Mouse (Mus musculus): ENCODE measurements at regions not wholly inside any gene's neighbourhood (a gene's known extent, or its start where the extent isn't known, plus 50 kb on each side); places are given as distances from the start of the nearest gene placed in this dataset.

DNA sequence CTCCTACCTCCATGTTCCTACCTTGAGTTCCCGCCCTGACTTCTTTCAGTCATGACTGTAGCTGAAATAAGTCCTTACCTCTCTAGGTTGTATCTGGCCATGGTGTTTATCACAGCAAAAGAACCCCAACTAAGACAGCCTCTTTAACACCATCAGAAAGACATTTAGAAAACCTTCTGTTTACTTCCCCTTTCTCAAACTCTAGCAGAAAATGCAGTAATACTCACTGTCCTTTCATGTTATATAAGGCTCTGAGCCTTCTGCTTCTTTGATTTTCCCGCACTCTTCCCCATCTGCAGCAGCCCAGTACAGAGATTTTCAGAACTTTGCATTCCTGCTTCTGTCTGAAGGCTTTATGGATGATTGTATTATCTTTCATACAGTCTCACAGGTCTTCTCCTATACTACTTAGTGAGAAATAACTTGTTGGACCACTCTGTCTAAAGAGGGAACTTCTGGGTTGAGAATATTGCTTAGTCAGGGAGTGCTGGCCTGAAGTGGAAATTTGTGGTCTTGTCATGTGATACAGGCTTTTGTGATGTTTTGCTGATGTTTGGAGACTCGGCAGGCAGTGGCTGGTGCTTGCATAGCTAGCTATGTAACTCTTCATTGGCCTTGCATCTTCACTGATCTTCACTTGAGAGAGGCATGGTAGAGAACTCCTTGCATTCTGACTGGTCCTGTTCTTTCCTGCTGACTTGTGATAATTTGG lies 197.9 kb upstream of the Mki67 start:
- H3K36me3 ChIP-seq, result no peaks in the 10 kb centered on the region

DNA sequence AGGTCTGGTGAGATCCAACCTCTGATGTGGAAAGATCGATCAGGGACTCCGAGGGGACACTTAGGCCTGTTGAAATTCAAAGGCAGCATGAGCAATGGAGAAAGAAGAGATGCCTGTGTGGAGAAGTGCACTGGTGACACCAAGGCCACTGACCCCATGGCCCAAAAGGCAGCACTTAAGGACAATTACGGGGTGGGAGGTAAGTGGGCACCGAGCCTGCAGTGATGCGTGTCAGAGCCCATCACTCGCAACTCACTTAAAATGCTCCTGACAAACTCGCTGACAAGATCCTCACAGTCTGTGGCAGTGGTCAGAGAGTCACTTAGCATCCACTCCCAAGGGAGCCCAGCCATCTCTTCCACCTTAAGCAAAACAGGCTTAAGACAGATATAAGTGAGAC lies 207.7 kb upstream of the Mki67 start:
- WGBS, result 41% methylated on average over 7 of the region's 7 CpGs

More for the DNA sequence above, 197.9 kb upstream of the Mki67 start:
- DNase-seq (ENCODE audit: low spot score), result no peak
- Histone ChIP-seq H3K4me1 (no peaks in the 10 kb centered on the region), H3K4me3 (no peak overlapping the region), H3K27me3 (ENCODE audit: insufficient read depth, poor library complexity, severe bottlenecking) (no peaks in the 10 kb centered on the region), H3K27ac (no peak overlapping the region), H3K9me3 (no peaks in the 10 kb centered on the region)
- 87% methylated on average over 3 of the region's 3 CpGs for WGBS

DNA sequence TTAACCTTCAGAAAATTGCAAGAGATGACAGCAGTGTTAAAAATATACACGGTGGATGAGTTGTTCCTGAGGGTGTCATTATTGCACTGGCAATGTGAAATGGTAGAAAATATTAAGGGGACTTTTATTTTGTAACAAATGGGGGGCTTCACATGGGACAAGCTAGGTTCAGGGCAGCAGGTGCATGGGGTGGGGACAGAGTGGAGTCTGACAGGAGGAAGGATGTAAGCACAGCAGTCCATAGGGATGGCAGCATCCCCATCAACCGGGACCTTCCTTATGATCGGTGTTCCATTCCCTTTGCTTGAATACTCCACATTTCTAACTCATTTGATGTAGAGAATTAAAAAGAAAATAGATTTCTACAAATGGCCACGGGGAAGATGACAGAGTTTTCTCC lies 208.5 kb upstream of the Mki67 start:
- Histone ChIP-seq H3K4me3 (no peak overlapping the region), H3K27ac (no peak overlapping the region), H3K27me3 (ENCODE audit: insufficient read depth, poor library complexity, severe bottlenecking) (peaks cover 18% of the 10 kb centered on the region; the same call in 1 of the 2 replicates), H3K36me3 (no peaks in the 10 kb centered on the region), H3K4me1 (peaks cover 9% of the 10 kb centered on the region), H3K9me3 (no peaks in the 10 kb centered on the region)
- DNase-seq (ENCODE audit: low spot score), result peak; percentile 53
- WGBS, result 83% methylated on average over 4 of the region's 4 CpGs

More for the DNA sequence above, 207.7 kb upstream of the Mki67 start:
- Histone ChIP-seq H3K4me3 (no peak overlapping the region), H3K36me3 (no peaks in the 10 kb centered on the region), H3K27ac (no peak overlapping the region), H3K27me3 (ENCODE audit: insufficient read depth, poor library complexity, severe bottlenecking) (peaks cover 18% of the 10 kb centered on the region; the same call in 1 of the 2 replicates), H3K4me1 (peaks cover 9% of the 10 kb centered on the region), H3K9me3 (no peaks in the 10 kb centered on the region)
- peak; percentile 69 for DNase-seq (ENCODE audit: low spot score)

GRCm38 (mm10) chr7:135930091-135930490 lies 213.9 kb upstream of the Mki67 start:
- Histone ChIP-seq H3K36me3 (no peaks in the 10 kb centered on the region), H3K9me3 (no peaks in the 10 kb centered on the region), H3K27ac (no peak overlapping the region), H3K4me3 (no peak overlapping the region), H3K4me1 (no peaks in the 10 kb centered on the region), H3K27me3 (ENCODE audit: insufficient read depth, poor library complexity, severe bottlenecking) (peaks cover 5% of the 10 kb centered on the region; the same call in 1 of the 2 replicates)
- 92% methylated on average over 1 of the region's 1 CpGs for WGBS
- DNase-seq (ENCODE audit: low spot score), result peak; percentile 38

DNA sequence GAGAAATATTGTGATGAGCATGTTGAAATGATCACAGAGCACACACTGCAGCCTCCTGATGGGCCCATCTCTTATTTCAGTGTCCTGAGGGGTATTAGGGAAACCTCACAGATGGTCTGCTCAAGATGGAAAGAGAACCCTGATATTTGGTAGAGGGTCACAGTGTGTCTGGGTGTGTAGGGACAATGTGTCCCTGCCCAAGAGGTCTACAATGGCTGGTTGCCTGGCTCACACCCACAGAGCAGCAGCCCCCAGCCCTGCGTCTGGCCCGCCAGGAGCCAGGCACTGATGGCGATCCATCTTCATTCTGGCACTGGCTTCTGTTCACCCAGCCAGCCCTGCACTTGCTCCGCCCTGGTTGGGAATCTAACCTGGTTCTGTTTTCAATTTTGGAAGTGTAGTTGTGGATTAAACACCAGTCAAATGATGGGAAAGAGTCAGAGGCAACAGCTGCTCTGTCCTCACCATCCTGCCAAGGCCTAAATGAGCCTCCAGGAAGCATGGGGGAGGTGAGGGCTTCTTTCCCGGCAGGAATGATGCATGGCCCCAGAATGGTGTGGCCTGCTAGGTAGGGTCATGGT lies 216.5 kb upstream of the Mki67 start:
- Histone ChIP-seq H3K27ac (no peak overlapping the region), H3K36me3 (no peaks in the 10 kb centered on the region), H3K4me1 (no peaks in the 10 kb centered on the region), H3K4me3 (no peak overlapping the region), H3K9me3 (no peaks in the 10 kb centered on the region), H3K27me3 (ENCODE audit: insufficient read depth, poor library complexity, severe bottlenecking) (peaks cover 5% of the 10 kb centered on the region; the same call in 1 of the 2 replicates)
- 66% methylated on average over 5 of the region's 5 CpGs for WGBS
- no peak for DNase-seq (ENCODE audit: low spot score)

DNA sequence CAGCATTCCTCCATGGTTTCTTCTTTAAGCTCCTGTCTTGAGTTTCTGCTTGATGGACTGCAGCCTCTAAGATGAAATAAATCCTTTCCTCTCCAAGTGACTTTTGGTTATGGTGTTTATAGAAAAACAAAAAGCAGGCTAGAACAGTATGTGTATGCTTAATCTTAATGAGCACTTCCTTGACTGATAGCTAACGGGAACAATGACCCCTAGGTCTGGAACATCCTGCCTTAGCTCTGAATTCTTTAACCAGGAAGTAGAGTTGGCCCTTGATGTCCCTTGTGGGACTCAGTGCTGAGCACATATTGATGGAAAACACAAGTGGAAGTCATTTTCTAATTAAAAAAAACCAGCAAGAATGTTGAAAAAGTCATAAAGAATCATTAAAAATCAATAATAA lies 219.0 kb upstream of the Mki67 start:
- Histone ChIP-seq H3K4me1 (no peaks in the 10 kb centered on the region), H3K36me3 (no peaks in the 10 kb centered on the region), H3K4me3 (no peak overlapping the region), H3K27me3 (ENCODE audit: insufficient read depth, poor library complexity, severe bottlenecking) (peaks cover 5% of the 10 kb centered on the region; the same call in 1 of the 2 replicates), H3K9me3 (no peaks in the 10 kb centered on the region), H3K27ac (no peak overlapping the region)
- DNase-seq (ENCODE audit: low spot score), result no peak
- WGBS, result 46% methylated on average over 1 of the region's 1 CpGs

GRCm38 (mm10) chr7:135937465-135937864 lies 221.3 kb upstream of the Mki67 start:
- Histone ChIP-seq H3K4me3 (no peak overlapping the region), H3K4me1 (no peaks in the 10 kb centered on the region), H3K27ac (no peak overlapping the region), H3K36me3 (no peaks in the 10 kb centered on the region), H3K9me3 (no peaks in the 10 kb centered on the region), H3K27me3 (ENCODE audit: insufficient read depth, poor library complexity, severe bottlenecking) (peaks cover 5% of the 10 kb centered on the region; the same call in 1 of the 2 replicates)
- DNase-seq (ENCODE audit: low spot score), result no peak
- 80% methylated on average over 3 of the region's 3 CpGs for WGBS

DNA sequence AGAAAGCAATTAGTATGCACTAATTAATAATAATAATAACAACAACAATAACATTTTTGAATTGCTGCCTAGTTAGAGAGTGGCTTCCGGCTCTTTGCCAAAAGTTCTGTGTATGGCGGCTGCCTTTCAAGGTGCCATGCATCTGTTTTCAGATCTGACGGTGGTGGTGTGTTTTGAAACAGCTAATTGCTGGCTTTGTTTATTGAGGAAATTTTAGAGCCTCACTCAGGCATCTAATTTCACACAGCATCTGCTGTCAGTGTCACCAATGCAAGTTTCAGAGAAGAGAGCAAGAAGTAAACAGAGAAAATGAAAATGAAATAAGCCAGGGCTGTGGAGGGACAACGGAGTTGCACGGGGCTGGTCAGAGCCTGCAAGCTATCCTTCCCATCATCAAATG lies 223.2 kb upstream of the Mki67 start:
- H3K27me3 ChIP-seq (ENCODE audit: insufficient read depth, poor library complexity, severe bottlenecking), result no peaks in the 10 kb centered on the region
- no peaks in the 10 kb centered on the region for H3K9me3 ChIP-seq
- WGBS, result 81% methylated on average over 5 of the region's 5 CpGs
- no peaks in the 10 kb centered on the region for H3K36me3 ChIP-seq
- DNase-seq (ENCODE audit: low spot score), result no peak
- no peak overlapping the region for H3K27ac ChIP-seq
- no peak overlapping the region for H3K4me3 ChIP-seq
- H3K4me1 ChIP-seq, result no peaks in the 10 kb centered on the region

- Histone ChIP-seq H3K4me1 (no peaks in the 10 kb centered on the region), H3K27ac (no peak overlapping the region), H3K27me3 (ENCODE audit: insufficient read depth, poor library complexity, severe bottlenecking) (peaks cover 5% of the 10 kb centered on the region; the same call in 1 of the 2 replicates), H3K4me3 (no peak overlapping the region), H3K9me3 (no peaks in the 10 kb centered on the region), H3K36me3 (no peaks in the 10 kb centered on the region)
- no peak for DNase-seq (ENCODE audit: low spot score)
- WGBS, result 74% methylated on average over 2 of the region's 2 CpGs
Measured at GRCm38 (mm10) chr7:135942826-135943225, 226.7 kb upstream of the Mki67 start.

DNA sequence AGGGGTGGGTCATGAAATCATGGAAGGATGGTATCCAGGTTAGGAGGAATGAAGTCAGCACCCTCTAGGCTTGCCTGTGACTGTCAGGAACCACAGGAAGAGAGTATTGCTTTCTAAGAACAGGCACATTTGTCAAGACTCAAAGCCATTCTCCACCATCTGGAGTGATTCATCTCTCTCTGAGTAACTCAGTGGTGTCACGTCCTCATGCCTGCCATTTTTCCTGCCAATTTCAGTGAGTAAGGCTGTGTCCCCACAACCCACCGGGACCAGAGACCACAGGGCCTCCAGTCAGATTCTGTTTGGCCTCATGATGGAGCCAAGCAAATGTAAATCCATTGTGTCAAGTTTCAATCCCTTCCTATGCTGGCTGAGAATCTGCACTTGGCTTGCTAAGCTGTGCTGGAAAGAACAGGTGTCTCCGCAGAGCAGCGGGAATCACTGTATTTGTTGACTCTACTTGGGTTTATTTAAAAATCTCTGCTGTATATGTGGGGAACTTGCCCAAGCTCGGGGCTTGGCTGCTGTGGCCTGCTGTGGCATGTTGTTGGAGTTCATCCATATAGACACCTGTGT lies 230.0 kb upstream of the Mki67 start:
- Histone ChIP-seq H3K4me1 (peaks cover 8% of the 10 kb centered on the region; the same call in 1 of the 2 replicates), H3K27ac (no peak overlapping the region), H3K27me3 (ENCODE audit: insufficient read depth, poor library complexity, severe bottlenecking) (peaks cover 5% of the 10 kb centered on the region; the same call in 1 of the 2 replicates), H3K36me3 (no peaks in the 10 kb centered on the region), H3K9me3 (no peaks in the 10 kb centered on the region), H3K4me3 (no peak overlapping the region)
- WGBS, result 85% methylated on average over 5 of the region's 5 CpGs
- DNase-seq (ENCODE audit: low spot score), result no peak

DNA sequence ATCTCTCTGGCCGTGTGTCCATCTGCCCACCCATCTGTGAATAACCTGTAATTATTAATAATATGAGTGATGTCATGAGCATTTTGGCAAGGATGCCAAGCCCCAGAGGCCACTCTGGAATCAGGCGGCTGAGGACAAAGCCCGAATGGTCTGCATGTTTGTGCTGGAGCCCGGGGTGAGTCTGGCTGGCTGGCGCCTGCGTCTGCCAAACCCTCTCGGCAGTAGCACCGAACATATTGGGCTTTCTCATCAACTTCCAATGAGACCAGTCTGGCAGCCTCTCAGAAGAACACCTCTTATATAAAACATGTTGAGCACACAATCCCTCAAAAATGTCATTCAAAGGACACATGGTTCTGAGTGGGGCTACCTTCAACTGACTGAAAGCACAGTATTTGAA lies 244.9 kb upstream of the Mki67 start:
- 83% methylated on average over 8 of the region's 8 CpGs for whole genome bisulfite sequencing
- Histone ChIP-seq H3K9me3 (no peaks in the 10 kb centered on the region), H3K27ac (no peak overlapping the region), H3K4me3 (no peak overlapping the region), H3K36me3 (no peaks in the 10 kb centered on the region), H3K4me1 (no peaks in the 10 kb centered on the region; the same call in 1 of the 2 replicates), H3K27me3 (ENCODE audit: insufficient read depth, poor library complexity, severe bottlenecking) (0 out of 2 replicates have a peak, but pooled peaks cover 1% of the 10 kb centered on the region)
- DNase-seq (ENCODE audit: low spot score), result no peak

DNA sequence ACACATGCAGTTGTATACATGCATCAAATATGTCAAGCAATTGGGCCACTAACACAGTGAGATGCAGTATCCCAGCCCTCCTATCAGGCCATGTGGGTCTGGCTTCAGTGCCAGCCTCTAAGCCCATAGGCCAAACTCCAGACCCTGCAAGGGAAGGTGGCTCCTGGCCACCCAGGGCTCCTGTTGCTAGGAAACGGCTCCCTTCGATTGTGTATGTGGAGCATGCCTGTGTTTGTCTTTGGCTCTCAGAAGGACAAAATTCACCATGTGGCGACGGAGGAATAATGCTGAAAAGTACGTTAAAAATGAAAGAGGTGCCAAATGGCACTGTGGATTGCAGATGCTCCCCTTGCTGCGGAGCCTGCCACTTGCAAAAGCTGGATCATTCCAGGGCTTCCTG lies 249.4 kb upstream of the Mki67 start:
- no peak overlapping the region for H3K4me3 ChIP-seq
- 67% methylated on average over 6 of the region's 6 CpGs for WGBS
- no peak for DNase-seq (ENCODE audit: low spot score)

DNA sequence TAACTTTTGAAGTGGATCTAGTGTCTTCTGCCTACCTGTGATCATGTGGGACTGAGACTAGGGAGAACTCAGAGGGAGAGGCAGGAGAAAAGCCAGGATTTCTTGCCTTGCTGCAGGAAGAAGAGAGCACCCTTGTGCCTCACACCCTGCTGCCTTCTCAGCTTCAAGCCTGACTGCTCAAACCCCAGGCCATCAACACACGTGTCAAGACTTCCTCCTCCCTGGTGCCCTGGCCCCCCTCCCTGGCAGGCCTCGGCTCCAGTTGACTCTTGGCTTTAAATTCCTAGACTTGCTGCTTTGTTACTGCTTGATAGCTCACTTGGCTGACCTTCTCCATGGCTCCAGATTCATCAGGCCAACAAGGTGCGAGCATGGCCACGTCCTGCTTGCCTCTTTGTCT lies 250.1 kb upstream of the Mki67 start:
- Histone ChIP-seq H3K27me3 (ENCODE audit: insufficient read depth, poor library complexity, severe bottlenecking) (0 out of 2 replicates have a peak, but pooled peaks cover 4% of the 10 kb centered on the region), H3K9me3 (no peaks in the 10 kb centered on the region), H3K27ac (no peak overlapping the region), H3K36me3 (no peaks in the 10 kb centered on the region), H3K4me3 (no peak overlapping the region), H3K4me1 (no peaks in the 10 kb centered on the region; the same call in 1 of the 2 replicates)
- 51% methylated on average over 4 of the region's 4 CpGs for WGBS
- no peak for DNase-seq (ENCODE audit: low spot score)

More for the DNA sequence above, 249.4 kb upstream of the Mki67 start:
- no peaks in the 10 kb centered on the region; the same call in 1 of the 2 replicates for H3K4me1 ChIP-seq
- H3K27me3 ChIP-seq (ENCODE audit: insufficient read depth, poor library complexity, severe bottlenecking), result 0 out of 2 replicates have a peak, but pooled peaks cover 4% of the 10 kb centered on the region
- H3K9me3 ChIP-seq, result no peaks in the 10 kb centered on the region
- H3K27ac ChIP-seq, result no peak overlapping the region
- no peaks in the 10 kb centered on the region for H3K36me3 ChIP-seq

Measured in heart, embryonic 10.5 days (tissue).